Mouse (Mus musculus): ENCODE measurements around the gene Speer4b. TPM values are rescaled to one million over a fixed set of nuclear protein-coding genes. Genes with fewer than 3 reads are reported as not detected.
A peak's percentile ranks its signal among the peaks of the same experiment; 100 is the strongest.
"Not testable (repeated sequence)": the region's sequence is repeated elsewhere in the genome, so short reads cannot be mapped to it uniquely, and the experiment has no call there.

Speer4b gene
- polyA plus RNA-seq (2015; fragmentation: Nextera tagmentation; extraction: Ambion mirVana), result 0.39 TPM in 1 of 2 replicates, not detected in the other

- not testable (repeated sequence) for H3K27ac ChIP-seq (ENCODE audit: low read length); H3K4me3 ChIP-seq (ENCODE audit: low read length); H3K9ac ChIP-seq (replicated peaks; ENCODE audit: low read length); H3K36me3 ChIP-seq (ENCODE audit: insufficient read depth, low read length); ATAC-seq (ENCODE audit: low FRiP score, low TSS enrichment); H3K9me3 ChIP-seq (ENCODE audit: low read length); H3K4me2 ChIP-seq (replicated peaks; ENCODE audit: low read depth, low read length); H3K4me1 ChIP-seq (ENCODE audit: insufficient read depth, low read length); H3K27me3 ChIP-seq (ENCODE audit: insufficient read depth, low read length)
- WGBS, result 65% methylated on average over 1 of the region's 1 CpGs
Measured at GRCm38 (mm10) chr5:27501338-27501737, at the start of gene Speer4b. Gene Speer4b, minus strand, starts transcription at chr5:27501438.

GRCm38 (mm10) chr5:27549291-27549690 is 48.1 kb upstream of the Speer4b start:
- H3K4me1 ChIP-seq (ENCODE audit: insufficient read depth, low read length), result no peaks in the 10 kb centered on the region
- no peaks in the 10 kb centered on the region for H3K9me3 ChIP-seq (ENCODE audit: low read length)
- H3K4me3 ChIP-seq (ENCODE audit: low read length), result no peak overlapping the region
- 86% methylated on average over 4 of the region's 4 CpGs for WGBS
- ATAC-seq (ENCODE audit: low FRiP score, low TSS enrichment), result no peak
- H3K4me2 ChIP-seq (replicated peaks; ENCODE audit: low read depth, low read length), result no peak overlapping the region
- no peaks in the 10 kb centered on the region for H3K27me3 ChIP-seq (ENCODE audit: insufficient read depth, low read length)
- H3K36me3 ChIP-seq (ENCODE audit: insufficient read depth, low read length), result no peaks in the 10 kb centered on the region
- no peak overlapping the region for H3K9ac ChIP-seq (replicated peaks; ENCODE audit: low read length)
- H3K27ac ChIP-seq (ENCODE audit: low read length), result no peak overlapping the region

GRCm38 (mm10) chr5:27544816-27545270 is 43.6 kb upstream of the Speer4b start:
- Histone ChIP-seq H3K27ac (ENCODE audit: low read length) (no peak overlapping the region), H3K4me1 (ENCODE audit: insufficient read depth, low read length) (no peaks in the 10 kb centered on the region), H3K4me3 (ENCODE audit: low read length) (no peak overlapping the region), H3K9ac (replicated peaks; ENCODE audit: low read length) (no peak overlapping the region), H3K9me3 (ENCODE audit: low read length) (no peaks in the 10 kb centered on the region), H3K36me3 (ENCODE audit: insufficient read depth, low read length) (no peaks in the 10 kb centered on the region), H3K27me3 (ENCODE audit: insufficient read depth, low read length) (no peaks in the 10 kb centered on the region), H3K4me2 (replicated peaks; ENCODE audit: low read depth, low read length) (no peak overlapping the region)
- WGBS, result 6% methylated on average over 2 of the region's 2 CpGs
- peak; percentile 70; the same call in 1 of the 2 replicates for ATAC-seq (ENCODE audit: low FRiP score, low TSS enrichment)

GRCm38 (mm10) chr5:27526906-27527305 is 25.7 kb upstream of the Speer4b start:
- ATAC-seq (ENCODE audit: low FRiP score, low TSS enrichment), result no peak
- no peak overlapping the region for H3K9ac ChIP-seq (replicated peaks; ENCODE audit: low read length)

GRCm38 (mm10) chr5:27518716-27519115 is 17.5 kb upstream of the Speer4b start:
- Histone ChIP-seq H3K4me3 (ENCODE audit: low read length) (no peak overlapping the region), H3K9me3 (ENCODE audit: low read length) (no peaks in the 10 kb centered on the region), H3K4me2 (replicated peaks; ENCODE audit: low read depth, low read length) (no peak overlapping the region), H3K4me1 (ENCODE audit: insufficient read depth, low read length) (no peaks in the 10 kb centered on the region), H3K27ac (ENCODE audit: low read length) (no peak overlapping the region), H3K36me3 (ENCODE audit: insufficient read depth, low read length) (no peaks in the 10 kb centered on the region), H3K27me3 (ENCODE audit: insufficient read depth, low read length) (no peaks in the 10 kb centered on the region), H3K9ac (replicated peaks; ENCODE audit: low read length) (no peak overlapping the region)
- ATAC-seq (ENCODE audit: low FRiP score, low TSS enrichment), result no peak

More at GRCm38 (mm10) chr5:27526906-27527305, 25.7 kb upstream of the Speer4b start:
- Histone ChIP-seq H3K27ac (ENCODE audit: low read length) (no peak overlapping the region), H3K36me3 (ENCODE audit: insufficient read depth, low read length) (no peaks in the 10 kb centered on the region), H3K4me2 (replicated peaks; ENCODE audit: low read depth, low read length) (no peak overlapping the region), H3K4me3 (ENCODE audit: low read length) (no peak overlapping the region), H3K4me1 (ENCODE audit: insufficient read depth, low read length) (no peaks in the 10 kb centered on the region), H3K27me3 (ENCODE audit: insufficient read depth, low read length) (no peaks in the 10 kb centered on the region), H3K9me3 (ENCODE audit: low read length) (no peaks in the 10 kb centered on the region)
- WGBS, result 83% methylated on average over 1 of the region's 1 CpGs

GRCm38 (mm10) chr5:27490942-27491341 is 10.3 kb downstream of the Speer4b start:
- H3K4me2 ChIP-seq (replicated peaks; ENCODE audit: low read depth, low read length), result no peak overlapping the region
- no peaks in the 10 kb centered on the region for H3K4me1 ChIP-seq (ENCODE audit: insufficient read depth, low read length)
- H3K27me3 ChIP-seq (ENCODE audit: insufficient read depth, low read length), result no peaks in the 10 kb centered on the region
- 81% methylated on average over 4 of the region's 4 CpGs for WGBS
- H3K4me3 ChIP-seq (ENCODE audit: low read length), result no peak overlapping the region
- H3K27ac ChIP-seq (ENCODE audit: low read length), result no peak overlapping the region
- no peaks in the 10 kb centered on the region for H3K36me3 ChIP-seq (ENCODE audit: insufficient read depth, low read length)
- H3K9me3 ChIP-seq (ENCODE audit: low read length), result no peaks in the 10 kb centered on the region
- H3K9ac ChIP-seq (replicated peaks; ENCODE audit: low read length), result no peak overlapping the region
- no peak for ATAC-seq (ENCODE audit: low FRiP score, low TSS enrichment)

GRCm38 (mm10) chr5:27486138-27486537 is 15.1 kb downstream of the Speer4b start:
- Histone ChIP-seq H3K9ac (replicated peaks; ENCODE audit: low read length) (no peak overlapping the region), H3K4me3 (ENCODE audit: low read length) (no peak overlapping the region), H3K4me1 (ENCODE audit: insufficient read depth, low read length) (no peaks in the 10 kb centered on the region), H3K27me3 (ENCODE audit: insufficient read depth, low read length) (no peaks in the 10 kb centered on the region), H3K4me2 (replicated peaks; ENCODE audit: low read depth, low read length) (no peak overlapping the region), H3K27ac (ENCODE audit: low read length) (no peak overlapping the region), H3K36me3 (ENCODE audit: insufficient read depth, low read length) (no peaks in the 10 kb centered on the region), H3K9me3 (ENCODE audit: low read length) (no peaks in the 10 kb centered on the region)
- peak; percentile 53; the same call in 1 of the 2 replicates for ATAC-seq (ENCODE audit: low FRiP score, low TSS enrichment)
- WGBS, result 30% methylated on average over 1 of the region's 1 CpGs

- WGBS, result 87% methylated on average over 2 of the region's 2 CpGs
- H3K36me3 ChIP-seq (ENCODE audit: insufficient read depth, low read length), result no peaks in the 10 kb centered on the region
Measured at GRCm38 (mm10) chr5:27481706-27482105, 19.5 kb downstream of the Speer4b start.

GRCm38 (mm10) chr5:27474964-27475465 is 26.2 kb downstream of the Speer4b start:
- Histone ChIP-seq H3K27me3 (ENCODE audit: insufficient read depth, low read length) (no peaks in the 10 kb centered on the region), H3K4me3 (ENCODE audit: low read length) (no peak overlapping the region), H3K27ac (ENCODE audit: low read length) (no peak overlapping the region), H3K4me1 (ENCODE audit: insufficient read depth, low read length) (no peaks in the 10 kb centered on the region), H3K9ac (replicated peaks; ENCODE audit: low read length) (no peak overlapping the region), H3K36me3 (ENCODE audit: insufficient read depth, low read length) (no peaks in the 10 kb centered on the region), H3K9me3 (ENCODE audit: low read length) (no peaks in the 10 kb centered on the region), H3K4me2 (replicated peaks; ENCODE audit: low read depth, low read length) (no peak overlapping the region)
- ATAC-seq (ENCODE audit: low FRiP score, low TSS enrichment), result no peak
- 74% methylated on average over 4 of the region's 4 CpGs for WGBS

More at GRCm38 (mm10) chr5:27481706-27482105, 19.5 kb downstream of the Speer4b start:
- no peaks in the 10 kb centered on the region for H3K27me3 ChIP-seq (ENCODE audit: insufficient read depth, low read length)
- no peaks in the 10 kb centered on the region for H3K4me1 ChIP-seq (ENCODE audit: insufficient read depth, low read length)
- H3K4me3 ChIP-seq (ENCODE audit: low read length), result no peak overlapping the region
- no peak overlapping the region for H3K27ac ChIP-seq (ENCODE audit: low read length)
- no peak overlapping the region for H3K9ac ChIP-seq (replicated peaks; ENCODE audit: low read length)
- ATAC-seq (ENCODE audit: low FRiP score, low TSS enrichment), result no peak
- no peaks in the 10 kb centered on the region for H3K9me3 ChIP-seq (ENCODE audit: low read length)
- no peak overlapping the region for H3K4me2 ChIP-seq (replicated peaks; ENCODE audit: low read depth, low read length)

GRCm38 (mm10) chr5:27457686-27458085 is 43.6 kb downstream of the Speer4b start:
- Histone ChIP-seq H3K4me2 (replicated peaks; ENCODE audit: low read depth, low read length) (no peak overlapping the region), H3K4me1 (ENCODE audit: insufficient read depth, low read length) (no peaks in the 10 kb centered on the region), H3K36me3 (ENCODE audit: insufficient read depth, low read length) (no peaks in the 10 kb centered on the region), H3K27ac (ENCODE audit: low read length) (no peak overlapping the region), H3K4me3 (ENCODE audit: low read length) (no peak overlapping the region), H3K9me3 (ENCODE audit: low read length) (no peaks in the 10 kb centered on the region), H3K27me3 (ENCODE audit: insufficient read depth, low read length) (no peaks in the 10 kb centered on the region), H3K9ac (replicated peaks; ENCODE audit: low read length) (no peak overlapping the region)
- 57% methylated on average over 1 of the region's 1 CpGs for WGBS
- ATAC-seq (ENCODE audit: low FRiP score, low TSS enrichment), result no peak

Data from kidney, embryonic 16.5 days (tissue).